Comparison of ENCODE assay signal across 14 mouse cellular contexts in the genomic region with DNA sequence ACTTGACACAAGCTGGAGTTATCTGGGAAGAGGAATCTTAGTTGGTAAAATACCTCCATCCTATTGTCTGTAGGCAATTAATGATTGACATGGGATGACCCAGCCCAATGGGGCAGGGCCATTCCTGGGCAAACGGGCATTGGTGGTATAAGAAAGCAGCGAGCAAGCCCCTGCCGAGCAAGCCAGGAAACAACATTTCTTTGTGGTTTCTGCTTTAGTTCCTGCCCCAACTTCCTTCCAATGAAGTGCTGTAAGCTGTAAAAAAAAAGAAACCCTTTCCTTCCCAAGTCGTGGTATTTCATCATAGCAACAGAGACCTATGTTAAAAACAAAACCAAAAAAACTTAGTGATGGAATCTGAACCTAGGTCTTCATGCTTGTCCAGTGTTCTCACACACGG. TPM values are rescaled to one million over a fixed set of nuclear protein-coding genes. Genes with fewer than 3 reads are reported as not detected.
A peak's percentile ranks its signal among the peaks of the same experiment; 100 is the strongest.
DNase-seq lines count a peak whose midpoint lies in the region; ATAC-seq and TF ChIP-seq lines count a peak whose summit lies in the region.
"Had no signal": no experiment of that assay in that cellular context is flagged by ENCODE, and none has a peak within 500 bp of the region (broad histone marks: within the 10 kb centered on the region; RNA-seq: fewer than 3 reads in every experiment).

No protein-coding gene starts in this region.

- H3K4me3 ChIP-seq in MEL (ENCODE audit: control insufficient read depth in 1 of 2, insufficient read depth in 1 of 2, low read depth in 2 of 2, low read length in 2 of 2), result no peak overlapping the region
- H3K4me3 ChIP-seq in liver, embryonic 11.5 days (ENCODE audit: low read depth, low read length), result no peak overlapping the region
- H3K4me3 ChIP-seq in hindbrain, embryonic 14.5 days (replicated peaks; ENCODE audit: low read length), result no peak overlapping the region
- no peak overlapping the region for H3K4me3 ChIP-seq in kidney, adult 2 months (ENCODE audit: insufficient read depth, low read depth, low read length)

- intact Hi-C loops in heart, postnatal 14 days (cut with DNase I), result loop anchor here (2.0 kb wide), 1 partner anchor 312 kb away; no protein-coding TSS in a partner anchor

- no peak overlapping the region for H3K27ac ChIP-seq in MEL (ENCODE audit: control insufficient read depth, low read depth, low read length)
- no peak overlapping the region; the same call in 1 of the 2 replicates for H3K27ac ChIP-seq in liver, embryonic 11.5 days (ENCODE audit: low read depth, low read length)
- no peak overlapping the region for H3K27ac ChIP-seq in hindbrain, embryonic 14.5 days
- H3K27ac ChIP-seq in kidney, adult 2 months (ENCODE audit: insufficient read depth, low read depth, low read length), result no peak overlapping the region

- TF ChIP-seq POLR2A in MEL (IDR thresholded peaks at IDR 0.05; ENCODE audit: control insufficient read depth in 1 of 2, insufficient read depth in 1 of 2, low read depth in 1 of 2, low read length in 2 of 2, poor library complexity in 1 of 2), result no peak
- TF ChIP-seq POLR2A in kidney, adult 2 months (IDR thresholded peaks at IDR 0.05; ENCODE audit: low read depth, low read length), result no peak

- DNase-seq in B cell, adult 2 months, result peak; percentile 55 to 59
- peak; percentile 9 for DNase-seq in MEL (ENCODE audit: low read depth, low spot score)
- DNase-seq in liver, embryonic 11.5 days (ENCODE audit: low spot score), result no peak
- no peak for DNase-seq in urinary bladder, adult 18-20 months (ENCODE audit: low spot score in 2 of 2)
- DNase-seq in heart, postnatal 14 days, result no peak
- DNase-seq in hindbrain, embryonic 14.5 days (ENCODE audit: low spot score), result no peak
- no peak for DNase-seq in kidney, adult 2 months
- DNase-seq: gastrocnemius, postnatal 36 days; heart, postnatal 10 days; kidney, adult 8-10 months; left cerebral cortex, postnatal 4 days; lung, postnatal 10 days had no signal

- H3K36me3 ChIP-seq in MEL (ENCODE audit: control insufficient read depth in 1 of 2, insufficient read depth in 2 of 2, low read length in 2 of 2), result peaks cover 0 to 3% of the 10 kb centered on the region in 2 experiments; a peak in 2 of 4 replicates
- no peaks in the 10 kb centered on the region for H3K36me3 ChIP-seq in liver, embryonic 11.5 days (ENCODE audit: control insufficient read depth, insufficient read depth, low read length)
- no peaks in the 10 kb centered on the region for H3K36me3 ChIP-seq in hindbrain, embryonic 14.5 days (replicated peaks; ENCODE audit: control insufficient read depth, insufficient read depth)
- H3K36me3 ChIP-seq in kidney, adult 2 months (ENCODE audit: control insufficient read depth, insufficient read depth, low read length), result no peaks in the 10 kb centered on the region

- peaks cover 2 to 12% of the 10 kb centered on the region in 2 experiments; a peak in 2 of 4 replicates for H3K4me1 ChIP-seq in MEL (ENCODE audit: control insufficient read depth in 1 of 2, insufficient read depth in 2 of 2, low read length in 2 of 2)
- H3K4me1 ChIP-seq in liver, embryonic 11.5 days (replicated peaks; ENCODE audit: control insufficient read depth, insufficient read depth, low read length), result no peaks in the 10 kb centered on the region; the same call in 1 of the 2 replicates
- H3K4me1 ChIP-seq in hindbrain, embryonic 14.5 days (replicated peaks; ENCODE audit: control insufficient read depth, insufficient read depth, low read length), result 0 out of 2 replicates have a peak, but pooled peaks cover 3% of the 10 kb centered on the region
- peaks cover 11% of the 10 kb centered on the region for H3K4me1 ChIP-seq in kidney, adult 2 months (ENCODE audit: control insufficient read depth, insufficient read depth, low read length)

- no peak for TF ChIP-seq CTCF in MEL (IDR thresholded peaks at IDR 0.05 in 2 of 3, conservative IDR thresholded peaks at IDR 0.05 in 1 of 3; ENCODE audit: control insufficient read depth in 1 of 3, insufficient read depth in 1 of 3, low read depth in 2 of 3, low read length in 3 of 3, poor library complexity in 1 of 3, severe bottlenecking in 1 of 3)
- TF ChIP-seq CTCF in kidney, adult 2 months (conservative IDR thresholded peaks at IDR 0.05; ENCODE audit: insufficient read depth, insufficient read length, low read depth, low read length), result no peak

- TF ChIP-seq EP300 in MEL (IDR thresholded peaks at IDR 0.05; ENCODE audit: low read depth in 1 of 2, low read length in 2 of 2), result no peak

- no peak for TF ChIP-seq RAD21 in MEL (IDR thresholded peaks at IDR 0.05; ENCODE audit: low read depth, low read length)

- peak overlapping the region; percentile 59; the same call in 1 of the 2 replicates for H3K4me2 ChIP-seq in liver, embryonic 11.5 days
- no peak overlapping the region for H3K4me2 ChIP-seq in hindbrain, embryonic 14.5 days (replicated peaks)

- ATAC-seq in liver, embryonic 11.5 days (replicated peaks; ENCODE audit: low FRiP score), result no peak
- ATAC-seq in monocyte, adult 5-6 weeks (replicated peaks; ENCODE audit: insufficient number of reproducible peaks, low FRiP score, low TSS enrichment, poor library complexity, severe bottlenecking), result peak; percentile 61
- no peak for ATAC-seq in hindbrain, embryonic 14.5 days (ENCODE audit: low FRiP score)

- H3K9ac ChIP-seq in MEL (ENCODE audit: control insufficient read depth, low read depth, low read length, poor library complexity, severe bottlenecking), result no peak overlapping the region
- H3K9ac ChIP-seq in liver, embryonic 11.5 days (ENCODE audit: low read depth, low read length), result no peak overlapping the region
- H3K9ac ChIP-seq in hindbrain, embryonic 14.5 days, result no peak overlapping the region

- H3K27me3 ChIP-seq in MEL (ENCODE audit: control insufficient read depth in 1 of 2, insufficient read depth in 2 of 2, low read length in 2 of 2), result peaks cover 2 to 4% of the 10 kb centered on the region in 2 experiments; a peak in 3 of 4 replicates
- no peaks in the 10 kb centered on the region for H3K27me3 ChIP-seq in liver, embryonic 11.5 days (replicated peaks; ENCODE audit: control insufficient read depth, insufficient read depth, low read length)
- H3K27me3 ChIP-seq in hindbrain, embryonic 14.5 days (ENCODE audit: control insufficient read depth, insufficient read depth, low read length), result no peaks in the 10 kb centered on the region
- no peaks in the 10 kb centered on the region for H3K27me3 ChIP-seq in kidney, adult 2 months (replicated peaks; ENCODE audit: control insufficient read depth, insufficient read depth, low read length)

- WGBS in liver, embryonic 11.5 days, result 37% methylated on average over 5 of the region's 5 CpGs
- WGBS in hindbrain, embryonic 14.5 days, result 64% methylated on average over 5 of the region's 5 CpGs
- WGBS in kidney, adult 2 months, result 45% methylated on average over 5 of the region's 5 CpGs

- H3K9me3 ChIP-seq in MEL (replicated peaks; ENCODE audit: insufficient read depth, low read length), result no peaks in the 10 kb centered on the region
- no peaks in the 10 kb centered on the region for H3K9me3 ChIP-seq in liver, embryonic 11.5 days (ENCODE audit: control insufficient read depth, low read length)
- no peaks in the 10 kb centered on the region for H3K9me3 ChIP-seq in hindbrain, embryonic 14.5 days (ENCODE audit: control insufficient read depth, low read length)

- H3K79me2 ChIP-seq in MEL (ENCODE audit: control insufficient read depth, insufficient read depth, low read length, poor library complexity), result no peaks in the 10 kb centered on the region

TF ChIP-seq in MEL, 35 proteins besides CTCF, POLR2A, EP300 and RAD21:
- TF ChIP-seq ZKSCAN1 (IDR thresholded peaks at IDR 0.05; ENCODE audit: low read depth, low read length) (no peak), SIN3A (IDR thresholded peaks at IDR 0.05; ENCODE audit: low read length) (no peak), MEF2A (IDR thresholded peaks at IDR 0.05; ENCODE audit: extremely low read depth, insufficient replicate concordance, low read depth, low read length, poor library complexity, severe bottlenecking) (no peak), NRF1 (IDR thresholded peaks at IDR 0.05; ENCODE audit: insufficient read depth, low read depth, low read length, poor library complexity, severe bottlenecking) (no peak), GATA1 (IDR thresholded peaks at IDR 0.05; ENCODE audit: low read depth, low read length) (no peak), TBP (IDR thresholded peaks at IDR 0.05; ENCODE audit: low read depth, low read length) (no peak), HCFC1 (IDR thresholded peaks at IDR 0.05; ENCODE audit: low read depth, low read length) (no peak)

RNA-seq across cellular contexts. Expression of gene Fchsd2, which starts 32.2 kb away (rescaled TPM):
- 3.8 and 3.9 TPM in 2 replicates for total RNA-seq in MEL (2012; rRNA removed)
- polyA plus RNA-seq in MEL (2012; ENCODE audit: insufficient read depth in 1 of 2, insufficient read length in 2 of 2, low read depth in 1 of 2, low replicate concordance in 2 of 2, missing spikeins in 1 of 2), result 1 to 10 TPM in 1 of 2 experiments, not detected in 1; 6.3 TPM
- 14.2 and 14.4 TPM in 2 replicates for polyA plus RNA-seq in liver, embryonic 11.5 days (2014; fragmentation: Nextera tagmentation; extraction: Ambion mirVana)
- 36.7 to 58.4 TPM (median 47.7 TPM) in 3 replicates for total RNA-seq in monocyte, adult 5-6 weeks (2017)
- total RNA-seq in heart, postnatal 14 days (2021), result 10 to 100 TPM; 28.9 to 31.3 TPM
- polyA plus RNA-seq in hindbrain, embryonic 14.5 days (2014; fragmentation: Nextera tagmentation; extraction: Ambion mirVana), result 48.2 and 51.5 TPM in 2 replicates
- polyA plus RNA-seq in kidney, adult 2 months (2012; rRNA removed), result 5.3 and 7.1 TPM in 2 replicates

RNA-seq across cellular contexts. Expression of gene P2ry2, which starts 47.8 kb away (rescaled TPM):
- 0.10 and 0.23 TPM in 2 replicates for total RNA-seq in MEL (2012; rRNA removed)
- polyA plus RNA-seq in MEL (2012; ENCODE audit: insufficient read depth in 1 of 2, insufficient read length in 2 of 2, low read depth in 1 of 2, low replicate concordance in 2 of 2, missing spikeins in 1 of 2), result under 1 TPM in 1 of 2 experiments, not detected in 1; 0.86 TPM
- polyA plus RNA-seq in liver, embryonic 11.5 days (2014; fragmentation: Nextera tagmentation; extraction: Ambion mirVana), result 1.6 and 2.2 TPM in 2 replicates
- total RNA-seq in monocyte, adult 5-6 weeks (2017), result 0.19 to 6.9 TPM (median 0.49 TPM) in 3 replicates
- 10 to 100 TPM; 20.6 to 22.1 TPM for total RNA-seq in heart, postnatal 14 days (2021)
- polyA plus RNA-seq in hindbrain, embryonic 14.5 days (2014; fragmentation: Nextera tagmentation; extraction: Ambion mirVana), result 0.20 and 0.33 TPM in 2 replicates
- 15.0 and 16.9 TPM in 2 replicates for polyA plus RNA-seq in kidney, adult 2 months (2012; rRNA removed)
- polyA plus RNA-seq: forebrain, embryonic 16.5 days had no signal

Comparison
In these comparisons a context has a peak if more than half of its experiments do, and no peak if none do; other contexts are left out.
1. DNase-seq: peak in B cell, adult 2 months (2 of 2) and MEL (single experiment); none in liver, embryonic 11.5 days (single experiment), urinary bladder, adult 18-20 months (0 of 2), heart, postnatal 14 days (0 of 2), hindbrain, embryonic 14.5 days (single experiment) and kidney, adult 2 months (single experiment).